Mouse (Mus musculus): ENCODE data around the gene Pacsin3. TPM values are rescaled to one million over a fixed set of nuclear protein-coding genes. Genes with fewer than 3 reads are reported as not detected.
A peak's percentile ranks its signal among the peaks of the same experiment; 100 is the strongest.

Pacsin3 gene
- polyA plus RNA-seq, 1 experiment from 2014 or later = 16.2 TPM

DNA sequence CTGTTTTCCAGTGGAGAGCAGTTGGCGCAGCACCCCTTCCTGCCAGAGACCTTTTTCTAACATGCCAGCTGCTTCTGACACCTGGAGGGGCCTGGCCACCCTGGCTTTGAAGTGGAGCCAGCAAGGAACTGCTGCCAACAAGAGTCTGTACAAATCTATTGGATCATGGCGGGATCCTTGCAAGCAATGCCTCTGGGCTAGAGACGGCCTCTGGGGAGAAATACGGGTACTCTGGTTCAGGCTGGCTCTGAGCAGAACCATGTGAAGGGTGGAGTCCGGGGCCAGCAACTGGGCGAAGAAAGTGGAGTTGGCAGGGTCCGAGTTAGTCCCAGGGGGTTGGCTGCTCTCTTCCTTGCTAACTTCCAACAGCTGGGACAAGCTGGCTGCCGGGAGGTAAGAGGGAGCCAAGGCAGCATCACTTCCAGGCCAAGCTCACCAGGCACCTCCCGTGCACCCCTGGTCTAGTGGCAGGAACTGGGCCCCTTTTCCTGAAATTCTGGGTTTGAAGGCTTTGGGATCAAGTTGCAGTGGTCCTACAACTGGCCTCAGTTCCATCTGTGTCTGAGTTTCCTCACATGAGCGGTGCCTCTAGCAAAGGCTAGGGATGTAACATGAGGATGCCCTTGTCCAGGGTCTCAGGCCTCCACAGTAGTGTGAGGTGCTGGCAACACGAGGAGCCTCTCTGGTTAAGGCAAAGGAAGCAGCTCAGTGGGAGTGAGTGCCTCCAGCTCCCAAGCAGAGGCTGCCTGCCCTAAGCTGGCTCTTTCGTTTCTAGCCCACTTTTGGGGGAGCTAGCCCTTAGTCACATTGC lies 35.6 kb downstream of the Pacsin3 start:
- Histone ChIP-seq H3K9me3 (no peaks in the 10 kb centered on the region; the same call in 1 of the 2 replicates), H3K4me2 (replicated peaks) (no peak overlapping the region), H3K4me1 (replicated peaks) (no peaks in the 10 kb centered on the region), H3K27me3 (no peaks in the 10 kb centered on the region), H3K27ac (no peak overlapping the region; the same call in 1 of the 2 replicates), H3K9ac (replicated peaks) (no peak overlapping the region), H3K4me3 (replicated peaks) (no peak overlapping the region), H3K36me3 (peaks cover 8% of the 10 kb centered on the region; the same call in 1 of the 2 replicates)
- 81% methylated on average over 12 of the region's 12 CpGs for WGBS
- ATAC-seq = no peak

DNA sequence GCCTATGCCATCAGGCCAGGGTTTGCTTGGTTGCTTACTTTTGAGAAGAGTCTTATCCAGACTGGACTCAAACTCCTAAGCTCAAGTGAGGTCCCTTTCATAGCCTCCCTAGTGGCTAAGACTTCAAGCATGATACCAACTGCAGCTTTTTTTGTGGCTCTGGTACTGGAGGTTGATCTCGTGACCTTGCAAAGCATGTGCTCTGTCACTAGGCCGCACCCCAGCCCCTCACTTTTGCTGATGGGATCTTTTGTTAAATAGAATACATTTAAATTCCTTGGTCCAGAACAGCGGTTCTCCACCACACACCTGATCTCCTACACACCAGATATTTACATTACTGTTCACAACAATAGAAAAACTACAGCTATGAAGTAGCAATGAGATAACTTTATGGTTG lies 38.5 kb downstream of the Pacsin3 start:
- Histone ChIP-seq H3K4me1 (replicated peaks) (no peaks in the 10 kb centered on the region), H3K9me3 (no peaks in the 10 kb centered on the region), H3K4me2 (replicated peaks) (no peak overlapping the region), H3K27ac (no peak overlapping the region), H3K4me3 (replicated peaks) (no peak overlapping the region), H3K9ac (replicated peaks) (no peak overlapping the region), H3K27me3 (no peaks in the 10 kb centered on the region), H3K36me3 (no peaks in the 10 kb centered on the region)
- ATAC-seq = no peak
- 89% methylated on average over 3 of the region's 3 CpGs for WGBS

DNA sequence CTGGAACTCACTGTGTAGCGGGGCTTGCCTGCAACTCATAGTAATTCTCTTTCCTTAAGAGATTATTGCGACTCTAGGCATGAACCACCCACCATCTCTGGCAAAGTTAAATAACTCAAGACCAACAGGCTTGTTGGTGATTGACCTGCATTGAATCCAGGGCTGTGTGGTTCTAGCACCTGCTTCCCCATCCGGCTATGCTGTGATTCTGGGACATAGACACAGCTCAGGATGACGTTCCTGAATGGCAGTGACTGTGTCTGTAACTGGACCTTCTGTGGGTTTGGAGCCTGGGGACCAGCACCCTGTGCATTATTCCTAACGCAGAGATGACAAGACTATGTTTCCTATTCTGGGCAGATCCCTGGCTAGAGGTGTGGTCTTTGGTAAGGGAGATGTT lies 40.1 kb downstream of the Pacsin3 start:
- no peak overlapping the region for H3K27ac ChIP-seq
- 90% methylated on average over 5 of the region's 5 CpGs for WGBS
- no peaks in the 10 kb centered on the region for H3K9me3 ChIP-seq
- ATAC-seq = no peak
- H3K4me3 ChIP-seq (replicated peaks) = no peak overlapping the region
- H3K4me1 ChIP-seq (replicated peaks) = no peaks in the 10 kb centered on the region
- H3K36me3 ChIP-seq = no peaks in the 10 kb centered on the region
- H3K4me2 ChIP-seq (replicated peaks) = no peak overlapping the region
- no peaks in the 10 kb centered on the region for H3K27me3 ChIP-seq
- no peak overlapping the region for H3K9ac ChIP-seq (replicated peaks)

DNA sequence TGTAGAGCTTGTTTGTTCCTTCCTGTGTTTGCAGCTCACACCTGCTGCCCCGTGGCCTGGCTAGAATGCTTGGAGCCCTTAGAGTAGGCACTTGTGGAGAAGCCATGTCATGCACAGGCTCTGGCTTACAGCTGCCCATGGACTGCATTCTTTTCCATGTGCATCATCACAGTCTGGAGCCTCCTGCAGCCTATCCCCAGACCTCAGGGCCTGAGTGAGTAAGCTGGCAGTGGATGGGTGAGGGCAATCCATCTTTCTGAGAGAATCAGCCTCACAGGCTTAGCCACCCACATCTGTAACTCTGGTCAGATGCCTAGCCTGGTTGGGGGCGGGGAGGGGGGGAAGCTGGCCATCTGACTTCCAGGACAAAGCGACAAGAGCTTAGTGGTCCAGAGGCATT lies 43.4 kb downstream of the Pacsin3 start:
- H3K9me3 ChIP-seq = no peaks in the 10 kb centered on the region
- ATAC-seq = no peak
- H3K4me1 ChIP-seq (replicated peaks) = no peaks in the 10 kb centered on the region
- H3K27ac ChIP-seq = no peak overlapping the region
- no peak overlapping the region for H3K9ac ChIP-seq (replicated peaks)
- WGBS = 65% methylated on average over 3 of the region's 3 CpGs
- no peak overlapping the region for H3K4me2 ChIP-seq (replicated peaks)
- H3K4me3 ChIP-seq (replicated peaks) = no peak overlapping the region
- peaks cover 8% of the 10 kb centered on the region; the same call in 1 of the 2 replicates for H3K36me3 ChIP-seq
- H3K27me3 ChIP-seq = no peaks in the 10 kb centered on the region

- H3K36me3 ChIP-seq = peaks cover 14% of the 10 kb centered on the region; the same call in 1 of the 2 replicates
- no peak overlapping the region for H3K27ac ChIP-seq
- no peak overlapping the region for H3K4me2 ChIP-seq (replicated peaks)
- no peak for ATAC-seq
- H3K9ac ChIP-seq (replicated peaks) = no peak overlapping the region
- no peak overlapping the region for H3K4me3 ChIP-seq (replicated peaks)
- H3K9me3 ChIP-seq = no peaks in the 10 kb centered on the region
- no peaks in the 10 kb centered on the region for H3K27me3 ChIP-seq
- no peaks in the 10 kb centered on the region for H3K4me1 ChIP-seq (replicated peaks)
- WGBS = 86% methylated on average over 2 of the region's 2 CpGs
These were observed 45.0 kb downstream of the Pacsin3 start for GRCm38 (mm10) chr2:91300784-91301183.

GRCm38 (mm10) chr2:91301836-91302235 lies 46.1 kb downstream of the Pacsin3 start:
- Histone ChIP-seq H3K4me1 (replicated peaks) (no peaks in the 10 kb centered on the region), H3K9ac (replicated peaks) (no peak overlapping the region), H3K9me3 (no peaks in the 10 kb centered on the region), H3K27ac (no peak overlapping the region), H3K4me2 (replicated peaks) (no peak overlapping the region), H3K4me3 (replicated peaks) (no peak overlapping the region), H3K27me3 (no peaks in the 10 kb centered on the region), H3K36me3 (peaks cover 14% of the 10 kb centered on the region; the same call in 1 of the 2 replicates)
- no peak for ATAC-seq
- 88% methylated on average over 2 of the region's 2 CpGs for WGBS

DNA sequence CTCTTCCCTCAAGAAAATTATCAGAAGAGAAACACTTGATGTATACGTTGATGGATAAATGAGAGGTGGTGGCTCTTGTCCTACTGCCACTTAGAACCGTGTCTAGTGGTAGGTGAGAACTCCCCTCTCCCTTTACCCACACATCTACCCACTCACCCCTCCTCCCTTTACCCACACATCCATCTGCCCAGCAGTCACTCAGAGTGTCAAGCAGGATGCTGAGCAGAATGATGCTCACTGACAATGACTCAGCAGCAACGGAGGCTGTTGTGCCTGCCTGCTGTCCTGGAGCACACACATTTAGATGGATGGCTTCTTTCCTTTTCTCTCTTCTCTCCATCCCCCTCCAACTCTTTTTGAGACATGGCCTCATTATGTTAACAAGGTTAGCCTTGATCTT lies 47.1 kb downstream of the Pacsin3 start:
- Histone ChIP-seq H3K9me3 (no peaks in the 10 kb centered on the region), H3K27me3 (no peaks in the 10 kb centered on the region), H3K9ac (replicated peaks) (no peak overlapping the region), H3K36me3 (peaks cover 14% of the 10 kb centered on the region; the same call in 1 of the 2 replicates), H3K27ac (no peak overlapping the region), H3K4me1 (replicated peaks) (no peaks in the 10 kb centered on the region), H3K4me3 (replicated peaks) (no peak overlapping the region), H3K4me2 (replicated peaks) (no peak overlapping the region)
- 87% methylated on average over 3 of the region's 3 CpGs for WGBS
- no peak for ATAC-seq

- Histone ChIP-seq H3K4me2 (replicated peaks) (no peak overlapping the region), H3K9me3 (no peaks in the 10 kb centered on the region), H3K4me3 (replicated peaks) (no peak overlapping the region), H3K27ac (no peak overlapping the region), H3K4me1 (replicated peaks) (no peaks in the 10 kb centered on the region), H3K36me3 (peaks cover 14% of the 10 kb centered on the region; the same call in 1 of the 2 replicates), H3K27me3 (no peaks in the 10 kb centered on the region), H3K9ac (replicated peaks) (no peak overlapping the region)
- ATAC-seq = no peak
- WGBS = 93% methylated on average over 9 of the region's 9 CpGs
These were observed 50.2 kb downstream of the Pacsin3 start for GRCm38 (mm10) chr2:91305926-91306325.

DNA sequence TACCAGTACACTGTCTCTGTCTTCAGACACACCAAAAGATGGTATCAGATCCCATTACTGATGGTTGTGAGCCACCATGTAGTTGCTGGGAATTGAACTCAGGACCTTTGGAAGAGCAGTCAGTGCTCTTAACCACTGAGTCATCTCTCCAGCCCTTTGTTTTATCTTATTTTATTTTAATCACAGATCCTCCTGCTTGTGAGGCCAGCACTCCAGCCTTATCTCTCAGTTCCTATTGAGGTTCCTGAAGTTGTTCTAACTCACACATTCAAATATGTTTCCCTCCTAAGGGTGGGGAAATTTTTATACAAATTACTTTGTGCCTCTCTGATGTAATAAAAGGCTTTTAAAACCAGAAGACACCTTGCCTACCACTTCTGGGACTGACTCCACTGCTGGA lies 50.8 kb downstream of the Pacsin3 start:
- Histone ChIP-seq H3K4me3 (replicated peaks) (no peak overlapping the region), H3K4me1 (replicated peaks) (no peaks in the 10 kb centered on the region), H3K27ac (no peak overlapping the region), H3K36me3 (peaks cover 14% of the 10 kb centered on the region; the same call in 1 of the 2 replicates), H3K9me3 (no peaks in the 10 kb centered on the region), H3K9ac (replicated peaks) (no peak overlapping the region), H3K4me2 (replicated peaks) (no peak overlapping the region), H3K27me3 (no peaks in the 10 kb centered on the region)
- ATAC-seq = no peak

DNA sequence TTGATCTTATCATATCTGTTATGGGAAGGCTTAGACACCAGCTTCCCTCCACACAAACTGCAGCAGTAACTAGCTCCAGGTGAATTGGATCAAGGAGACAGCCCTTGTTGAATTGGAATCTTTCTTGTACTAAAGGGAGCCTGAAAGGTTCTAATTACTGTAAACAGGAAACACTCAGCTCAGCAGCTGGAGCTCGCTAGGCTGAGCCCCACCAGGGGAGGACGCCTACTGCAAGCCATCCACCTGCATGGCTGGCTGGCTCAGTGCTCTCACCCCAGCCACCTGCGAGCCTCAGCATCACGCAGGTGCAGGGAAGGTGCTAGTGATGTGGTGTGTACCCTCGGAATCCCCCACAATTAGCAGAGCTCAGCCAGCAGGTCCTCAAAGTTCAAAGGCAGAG lies 52.9 kb downstream of the Pacsin3 start:
- peaks cover 13% of the 10 kb centered on the region; the same call in 1 of the 2 replicates for H3K4me1 ChIP-seq (replicated peaks)
- no peak overlapping the region for H3K9ac ChIP-seq (replicated peaks)
- no peak overlapping the region for H3K4me3 ChIP-seq (replicated peaks)
- no peak overlapping the region for H3K4me2 ChIP-seq (replicated peaks)
- H3K27me3 ChIP-seq = no peaks in the 10 kb centered on the region
- no peaks in the 10 kb centered on the region for H3K9me3 ChIP-seq
- peaks cover 9% of the 10 kb centered on the region; the same call in 1 of the 2 replicates for H3K36me3 ChIP-seq
- H3K27ac ChIP-seq = no peak overlapping the region
- ATAC-seq = no peak
- WGBS = 53% methylated on average over 5 of the region's 5 CpGs

DNA sequence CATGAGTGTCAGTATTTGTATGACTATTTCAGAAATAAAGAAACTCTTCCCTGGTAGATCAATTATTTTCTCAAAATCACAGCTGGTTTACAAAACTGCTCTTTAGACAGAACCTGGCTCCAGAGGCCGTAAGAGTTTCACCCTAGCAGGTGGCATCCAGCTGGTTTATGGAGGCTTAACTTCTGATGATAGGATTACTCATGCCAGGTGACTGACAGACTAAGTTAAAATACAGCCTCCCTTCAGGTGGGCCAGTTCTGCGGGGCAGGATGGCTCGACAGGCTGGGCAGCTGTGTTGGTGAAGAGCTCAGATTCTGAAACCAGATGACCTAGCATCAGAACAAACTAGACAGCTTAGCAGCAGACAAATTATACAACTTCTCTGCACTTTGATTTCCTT lies 53.8 kb downstream of the Pacsin3 start:
- Histone ChIP-seq H3K9ac (replicated peaks) (no peak overlapping the region), H3K9me3 (no peaks in the 10 kb centered on the region), H3K27ac (no peak overlapping the region), H3K4me2 (replicated peaks) (no peak overlapping the region), H3K36me3 (peaks cover 2% of the 10 kb centered on the region; the same call in 1 of the 2 replicates), H3K4me1 (replicated peaks) (peaks cover 14% of the 10 kb centered on the region; the same call in 1 of the 2 replicates), H3K4me3 (replicated peaks) (no peak overlapping the region), H3K27me3 (no peaks in the 10 kb centered on the region)
- ATAC-seq = no peak
- WGBS = 77% methylated on average over 3 of the region's 3 CpGs

GRCm38 (mm10) chr2:91312578-91313311 lies 57.0 kb downstream of the Pacsin3 start:
- no peaks in the 10 kb centered on the region for H3K27me3 ChIP-seq
- no peaks in the 10 kb centered on the region for H3K36me3 ChIP-seq
- H3K9ac ChIP-seq (replicated peaks) = 0 out of 2 replicates have a peak overlapping the region, but pooled peaks have one; percentile 23
- WGBS = 26% methylated on average over 10 of the region's 10 CpGs
- peaks cover 14% of the 10 kb centered on the region; the same call in 1 of the 2 replicates for H3K4me1 ChIP-seq (replicated peaks)
- ATAC-seq = peak; percentile 77; the same call in 1 of the 2 replicates
- no peaks in the 10 kb centered on the region for H3K9me3 ChIP-seq
- H3K4me2 ChIP-seq (replicated peaks) = no peak overlapping the region
- H3K4me3 ChIP-seq (replicated peaks) = no peak overlapping the region
- peak overlapping the region; percentile 62 for H3K27ac ChIP-seq

All from midbrain, embryonic 13.5 days (tissue).